Mouse (Mus musculus): Measurements from ENCODE around the gene Rdh16f1.

- TF ChIP-seq CTCF (IDR thresholded peaks at IDR 0.05): no peak
- 0 out of 2 replicates have a peak, but pooled peaks have one; percentile 29 for TF ChIP-seq POLR2A (IDR thresholded peaks at IDR 0.05; ENCODE audit: insufficient read depth, low read depth, low read length)
These were observed 10.6 kb upstream of the Rdh16f1 start for GRCm38 (mm10) chr10:127748847-127749612.

All from heart, adult 2 months (tissue).